Mouse (Mus musculus): ENCODE measurements around the gene Trpv2.

DNA sequence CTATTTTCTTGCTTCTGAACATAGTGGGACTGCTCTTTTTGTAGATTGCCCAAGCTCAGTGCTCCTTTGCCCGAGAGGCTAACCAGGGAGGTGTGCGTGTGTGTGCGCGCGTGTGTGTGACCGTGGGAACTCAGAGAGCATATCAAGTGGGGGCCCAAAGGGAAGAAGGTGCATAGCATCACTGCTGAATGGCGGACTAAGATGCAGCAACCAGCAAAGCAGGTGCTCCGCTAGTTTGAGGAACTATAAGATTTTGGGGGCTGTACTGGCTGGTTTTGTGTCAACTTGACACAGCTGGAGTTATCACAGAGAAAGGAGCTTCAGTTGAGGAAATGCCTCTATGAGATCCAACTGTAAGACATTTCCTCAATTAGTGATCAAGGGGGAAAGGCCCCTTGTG lies 46.8 kb downstream of the Trpv2 start:
- TF ChIP-seq GATA1 (IDR thresholded peaks at IDR 0.05; ENCODE audit: borderline replicate concordance, low read length) = no peak
- TF ChIP-seq FLI1 (IDR thresholded peaks at IDR 0.05; ENCODE audit: low read length) = no peak

Data from megakaryocyte, embryonic 14.5 days (primary cell).